Mouse (Mus musculus) heart, postnatal 36 days (tissue): ENCODE data around the gene Strada. TPM values are rescaled to one million over a fixed set of nuclear protein-coding genes. Genes with fewer than 3 reads are reported as not detected.
"Not testable (repeated sequence)": the region's sequence is repeated elsewhere in the genome, so short reads cannot be mapped to it uniquely, and the experiment has no call there.

Experiments used
- DNase-seq, 2 experiments: peaks; one replicate each; pipeline ENCODE4 v3.0.0; 2021 to 2022
- intact Hi-C: fragments of 180-260 bp; cut with DNase I; formaldehyde crosslinking; loops from one replicate; pipeline ENCODE4 v1.15.1; 2025
- total RNA-seq, 2 experiments: library from RNA; stranded (reverse); gene quantifications; 2 replicates each; pipeline ENCODE4 v1.2.3; 2021

The Strada gene
- total RNA-seq, 2 experiments from 2014 or later = 7.2 to 8.2 TPM

DNA sequence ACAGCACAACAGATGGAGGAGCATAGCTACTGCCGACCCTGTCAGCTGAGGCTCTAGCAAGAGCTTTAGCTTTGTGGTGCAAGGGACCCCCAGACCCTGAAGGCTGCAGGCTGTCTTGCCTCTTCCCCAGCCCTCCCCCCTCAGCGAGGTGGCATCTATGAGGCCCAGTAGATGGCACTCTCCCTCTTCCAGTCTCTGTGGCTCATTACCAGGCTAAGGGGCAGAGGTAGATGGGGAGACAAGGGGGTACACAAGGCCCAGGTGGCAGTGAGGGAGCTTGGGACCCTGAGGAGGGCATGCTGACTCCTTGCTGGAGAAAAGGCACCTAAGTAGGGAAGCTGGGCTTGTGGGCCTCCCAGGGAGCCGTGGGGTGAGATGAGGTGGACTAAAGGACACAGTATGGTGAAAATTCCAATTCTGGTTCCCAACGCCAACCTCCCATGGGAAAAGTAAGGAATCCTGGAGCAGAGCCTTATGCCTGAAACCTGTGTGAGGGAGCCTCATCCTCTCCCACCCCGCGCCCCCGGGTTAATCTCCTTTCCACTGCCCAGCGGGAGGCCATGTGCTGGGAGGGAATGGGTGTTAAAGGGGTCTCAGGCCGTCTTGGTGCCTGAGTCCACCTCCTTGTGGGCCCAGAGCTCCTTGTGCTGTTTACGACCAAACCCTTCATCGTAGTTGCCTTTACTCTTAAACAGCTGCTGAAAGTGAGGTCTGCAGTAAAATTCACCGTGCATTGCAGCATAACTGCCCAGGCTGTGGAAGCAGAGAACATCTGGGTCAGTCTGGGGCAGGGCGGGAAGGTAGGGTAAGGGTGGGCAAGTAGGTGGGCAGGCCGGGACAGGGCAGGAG lies 43.7 kb downstream of the Strada start:
- DNase-seq = no peak
- intact Hi-C loops = loop anchor here (2.0 kb wide), 1 partner anchor 34 kb away; no protein-coding TSS in a partner anchor

DNA sequence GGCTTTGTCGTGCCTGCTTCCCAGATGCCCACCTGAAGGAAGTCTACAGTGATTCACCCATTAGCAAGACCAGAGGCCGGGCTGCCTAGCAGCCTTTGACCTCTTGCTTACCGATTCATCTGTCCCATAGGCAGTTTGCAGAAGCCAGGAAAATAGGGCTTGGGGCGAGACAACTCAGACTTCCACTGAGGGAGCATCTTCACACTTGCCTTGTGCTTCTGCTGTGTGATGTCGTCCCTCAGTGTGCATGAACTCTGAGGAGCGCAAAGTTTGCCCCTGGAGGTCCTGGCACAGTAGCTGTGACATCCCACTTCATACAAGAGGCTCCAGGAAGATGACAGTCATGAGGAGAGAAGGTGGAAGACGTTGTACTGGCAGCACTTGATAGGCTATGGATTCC lies 44.8 kb downstream of the Strada start:
- intact Hi-C loops = no loop called here

DNA sequence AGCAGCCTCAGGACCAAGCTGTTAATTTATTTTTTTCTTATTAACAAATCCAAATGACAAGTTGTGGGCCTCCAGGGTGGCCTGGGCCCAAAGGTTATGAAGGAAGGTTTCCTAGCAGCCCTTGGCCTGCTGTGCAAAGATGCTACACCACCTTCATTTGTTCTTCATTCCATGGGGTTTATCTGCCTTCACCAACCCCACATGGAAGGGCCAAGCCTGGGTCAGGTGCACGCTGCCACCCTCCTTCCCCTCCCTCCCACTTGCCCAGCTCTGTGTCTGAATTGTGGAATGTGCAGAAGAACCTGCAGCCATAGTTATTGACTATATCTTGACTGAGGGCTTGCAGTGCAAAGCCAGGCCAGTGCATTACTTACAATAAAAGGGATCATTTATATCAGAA lies 45.7 kb downstream of the Strada start:
- intact Hi-C loops = no loop called here
- no peak for DNase-seq

More for the DNA sequence above, 44.8 kb downstream of the Strada start:
- no peak for DNase-seq

DNA sequence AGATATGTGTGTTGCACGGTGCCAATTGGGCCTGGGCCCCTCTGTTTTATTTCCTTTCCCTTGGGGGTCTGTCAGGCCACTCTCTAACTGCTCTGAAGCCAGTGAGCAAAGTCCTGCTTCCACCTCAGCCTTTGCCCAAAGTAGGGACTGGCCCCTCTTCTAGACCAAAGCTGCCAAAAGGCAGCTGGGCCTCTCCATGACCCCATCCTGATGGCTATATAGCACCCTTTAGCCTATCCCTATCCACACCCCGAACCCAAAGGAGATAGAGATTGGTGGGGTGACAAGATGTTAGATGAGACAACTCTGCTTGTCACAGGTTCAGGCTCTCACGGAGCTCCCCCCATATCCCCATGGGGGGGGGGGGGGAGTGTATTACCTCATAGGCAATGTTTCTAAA lies 46.2 kb downstream of the Strada start:
- intact Hi-C loops = no loop called here
- DNase-seq = no peak

DNA sequence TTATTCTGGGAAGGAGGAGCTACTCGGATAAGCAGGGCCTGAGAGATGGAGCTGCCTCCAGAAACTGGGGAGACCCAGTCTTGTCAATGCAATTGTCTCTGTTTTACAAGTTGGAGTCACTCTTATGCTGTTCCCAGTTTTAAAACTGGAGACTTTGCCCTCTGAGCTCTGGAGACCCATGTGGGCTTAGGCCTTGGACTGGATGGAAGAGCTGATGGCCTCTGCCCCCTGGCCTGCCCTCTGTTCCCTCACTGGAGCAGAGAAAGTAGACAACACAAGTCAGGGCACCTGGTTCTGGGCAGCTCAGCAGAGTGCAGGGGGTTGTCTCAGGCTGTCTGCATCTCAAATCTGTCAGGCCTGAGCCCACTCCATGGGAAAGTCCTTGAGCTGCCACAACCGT lies 47.2 kb downstream of the Strada start:
- intact Hi-C loops = no loop called here

DNA sequence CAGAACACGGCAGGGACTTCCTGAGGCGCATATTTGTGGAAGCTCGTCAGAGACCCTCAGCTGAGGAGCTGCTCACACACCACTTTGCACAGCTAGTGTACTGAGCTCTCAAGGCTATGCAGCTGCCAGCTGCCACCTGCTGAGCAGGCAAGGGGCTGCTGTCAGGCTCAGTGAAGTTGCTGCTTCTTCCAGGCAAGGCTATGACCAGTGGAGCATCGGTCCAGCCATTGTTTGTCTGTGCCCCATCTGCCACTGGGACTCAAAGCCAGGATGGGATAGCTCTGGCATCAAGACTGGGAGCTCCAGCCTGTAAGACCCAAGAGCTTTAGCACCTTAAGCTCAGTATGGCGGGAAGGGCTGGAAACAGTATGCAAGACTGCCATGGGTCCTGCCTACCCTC lies 47.9 kb downstream of the Strada start:
- no peak for DNase-seq
- intact Hi-C loops = no loop called here

More for the DNA sequence above, 47.2 kb downstream of the Strada start:
- DNase-seq = no peak

DNA sequence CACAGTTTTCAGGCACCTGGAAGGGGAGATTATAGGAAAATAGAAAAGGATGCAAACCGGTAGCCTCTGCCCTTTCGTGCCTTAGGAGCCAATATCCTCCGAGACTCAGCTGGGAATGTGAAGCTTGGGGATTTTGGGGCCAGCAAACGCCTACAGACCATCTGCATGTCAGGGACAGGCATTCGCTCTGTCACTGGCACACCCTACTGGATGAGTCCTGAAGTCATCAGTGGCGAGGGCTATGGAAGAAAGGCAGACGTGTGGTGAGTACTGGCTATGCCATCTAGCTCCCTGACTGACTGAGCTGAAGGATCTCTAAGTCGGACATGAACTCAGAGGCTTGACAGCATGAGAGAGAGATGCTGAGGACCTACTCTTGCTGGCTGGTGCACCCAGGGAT lies 49.8 kb downstream of the Strada start:
- DNase-seq = no peak
- intact Hi-C loops = loop anchor here (1.0 kb wide), 1 partner anchor 27 kb away; no protein-coding TSS in a partner anchor

DNA sequence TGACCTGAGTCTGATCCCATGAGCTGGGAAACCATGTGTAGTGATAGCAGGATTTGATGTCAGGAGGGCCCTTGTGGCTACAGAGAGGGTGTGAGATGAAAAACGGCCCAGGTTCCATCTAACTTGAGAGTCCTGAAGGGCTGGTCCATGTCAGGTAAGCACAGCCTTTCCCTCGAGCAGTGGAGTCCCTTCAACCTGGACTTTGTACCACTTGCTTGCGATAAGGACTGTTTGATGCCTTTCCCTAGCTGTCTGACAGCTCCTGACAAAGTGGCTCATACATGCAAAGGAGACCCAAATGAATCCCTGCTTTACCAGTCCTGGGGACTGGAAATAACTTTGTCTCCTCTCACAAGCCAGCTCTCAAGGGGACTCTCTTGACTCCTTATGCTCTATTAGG lies 50.7 kb downstream of the Strada start:
- intact Hi-C loops = no loop called here
- DNase-seq = no peak

DNA sequence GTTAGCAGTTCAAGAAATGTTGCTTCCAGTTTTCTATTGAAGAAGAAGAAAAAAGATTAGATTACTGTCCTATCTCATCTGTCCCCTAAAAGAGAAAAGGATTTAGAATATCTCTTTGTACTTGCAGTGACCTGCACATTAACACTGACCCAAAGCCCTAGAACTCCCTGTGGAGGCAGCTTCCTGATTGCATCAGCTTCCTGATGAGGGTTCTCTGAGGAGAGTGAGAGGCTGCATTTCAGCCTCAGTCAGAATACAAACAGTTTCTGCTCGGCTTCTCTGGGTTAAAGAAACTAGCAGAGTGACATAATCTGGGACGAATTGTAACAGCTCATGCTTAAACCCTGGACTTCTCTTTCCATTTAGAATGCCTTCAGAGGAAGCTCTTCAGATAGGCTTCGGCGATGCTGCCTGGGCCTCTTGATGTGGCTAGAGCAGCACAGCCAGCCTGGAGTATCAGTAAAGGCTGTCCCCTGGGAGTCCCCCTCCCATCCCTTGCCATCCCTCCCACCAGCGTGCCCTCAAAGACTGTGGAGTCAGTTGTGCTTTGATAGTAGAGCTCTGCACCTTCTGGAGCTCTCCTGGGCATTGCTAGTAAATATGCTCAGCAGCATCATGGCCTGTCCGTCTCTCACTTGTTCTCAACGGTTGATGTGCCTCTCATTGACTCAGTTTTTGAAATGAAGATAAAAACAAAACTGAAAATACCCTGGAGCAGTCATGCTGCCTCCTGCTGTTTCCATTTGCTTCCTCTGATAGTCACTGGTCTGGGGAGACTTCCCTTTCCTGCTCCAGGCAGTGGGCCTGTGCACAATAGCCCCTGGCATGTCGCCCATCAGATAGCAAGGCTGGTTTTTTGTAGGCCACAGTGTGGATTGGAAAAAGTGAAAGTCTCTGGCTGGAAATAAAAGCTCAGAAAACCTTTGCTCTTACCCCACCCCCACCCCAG lies 67.1 kb downstream of the Strada start:
- intact Hi-C loops = loop anchor here (2.0 to 5.0 kb wide), 2 partner anchors 38 to 50 kb away; partner anchors contain the start of gene Map3k3
- DNase-seq = peak; percentile 78 to 86

DNA sequence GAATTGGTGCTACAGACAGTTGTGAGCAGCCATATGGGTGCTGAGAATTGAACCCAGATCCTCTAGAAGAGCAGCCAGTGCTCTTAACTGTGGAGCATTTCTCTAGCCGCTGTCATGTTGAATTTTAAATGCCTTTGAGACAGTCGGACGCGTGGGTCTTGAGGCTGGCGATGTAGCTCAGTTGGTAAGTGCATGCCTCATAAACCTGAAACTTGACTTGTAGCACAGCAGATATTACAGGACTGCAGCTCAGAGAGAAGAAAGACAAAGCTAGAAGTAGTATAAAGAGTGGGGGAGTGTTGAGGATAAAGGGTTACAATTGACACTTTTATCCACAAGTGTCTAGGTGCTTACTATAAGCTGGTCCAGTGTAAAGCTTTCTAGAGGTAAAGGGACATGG lies 69.5 kb downstream of the Strada start:
- no peak for DNase-seq
- intact Hi-C loops = loop anchor here (5.0 kb wide), 1 partner anchor 35 kb away; no protein-coding TSS in a partner anchor

DNA sequence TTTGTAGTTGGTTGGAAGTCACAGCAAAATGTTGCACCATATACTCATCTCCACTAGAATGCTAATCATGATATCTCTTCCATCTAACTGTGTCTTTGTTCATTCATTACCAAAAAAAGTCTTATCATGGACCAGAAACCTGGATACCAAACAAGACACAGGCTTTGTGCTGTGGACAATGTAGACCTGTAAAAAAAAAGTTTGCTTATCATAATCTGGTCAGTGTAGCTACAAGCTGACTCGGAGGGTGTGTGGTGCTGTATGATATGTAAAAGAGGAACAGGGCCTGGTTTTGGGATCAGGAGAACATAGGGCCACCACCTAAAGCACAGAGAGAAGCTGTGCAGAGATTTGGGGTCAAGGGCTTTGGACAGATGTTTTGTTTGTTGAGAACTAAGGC lies 72.5 kb downstream of the Strada start:
- DNase-seq = no peak
- intact Hi-C loops = no loop called here

DNA sequence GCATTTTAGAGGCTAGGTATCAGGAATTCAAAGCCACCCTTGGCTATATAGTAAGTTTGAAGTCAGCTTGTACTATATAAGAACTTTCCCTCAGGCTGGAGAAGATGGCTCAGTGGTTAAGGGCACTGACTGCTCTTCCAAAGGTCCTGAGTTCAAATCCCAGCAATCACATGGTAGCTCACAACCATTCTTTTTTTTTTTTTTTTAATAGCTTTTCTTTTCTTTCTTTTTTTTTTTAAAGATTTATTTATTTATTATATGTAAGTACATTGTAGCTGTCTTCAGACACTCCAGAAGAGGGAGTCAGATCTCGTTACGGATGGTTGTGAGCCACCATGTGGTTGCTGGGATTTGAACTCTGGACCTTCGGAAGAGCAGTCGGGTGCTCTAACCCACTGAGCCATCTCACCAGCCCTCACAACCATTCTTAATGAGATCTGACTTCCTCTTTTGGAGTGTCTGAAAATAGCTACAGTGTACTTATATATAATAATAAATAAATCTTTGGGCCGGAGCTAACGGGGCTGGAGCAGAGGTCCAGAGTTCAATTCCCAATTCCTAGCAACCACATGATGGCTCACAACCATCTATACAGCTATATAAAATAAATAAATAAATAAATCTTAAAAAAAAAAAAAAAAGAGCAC lies 75.1 kb downstream of the Strada start:
- intact Hi-C loops, DNase-seq: not testable (repeated sequence)

DNA sequence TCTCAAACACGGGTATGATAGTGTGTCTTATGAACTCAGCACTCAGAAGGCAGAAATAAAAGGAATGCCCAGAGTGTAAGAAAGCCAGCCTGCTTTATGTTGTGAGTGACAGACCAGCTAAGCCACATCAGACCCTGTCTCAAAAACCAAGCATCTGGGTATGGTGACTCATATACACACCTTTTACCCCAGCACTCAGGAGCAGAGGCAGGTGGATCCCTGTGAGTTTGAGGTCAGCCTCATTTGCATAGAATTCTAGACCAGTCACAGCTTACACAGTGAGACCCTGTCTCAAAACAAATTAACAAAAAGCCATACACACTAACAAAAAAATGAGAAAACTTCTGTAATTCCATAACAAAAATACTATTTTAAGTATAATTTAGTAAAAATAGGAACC lies 76.1 kb downstream of the Strada start:
- no peak for DNase-seq
- intact Hi-C loops = no loop called here

DNA sequence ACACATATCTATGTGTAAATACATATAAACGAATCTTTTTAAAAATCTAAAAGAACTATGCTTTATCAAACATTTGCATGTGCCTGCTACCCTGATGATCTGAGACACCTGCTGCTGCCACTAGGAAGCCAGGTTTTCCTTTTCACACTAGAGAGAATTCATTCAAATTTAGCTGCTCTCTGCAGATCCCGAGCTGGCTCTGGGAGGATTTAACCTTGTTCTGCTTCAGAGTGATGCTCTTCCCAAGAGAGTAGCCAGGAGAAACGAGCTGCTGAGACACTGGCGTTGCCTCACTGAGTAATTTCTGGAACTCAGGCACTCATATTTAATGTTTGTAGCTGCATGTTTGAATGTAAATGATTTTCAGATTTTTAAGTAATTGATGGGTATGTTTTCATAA lies 77.2 kb downstream of the Strada start:
- DNase-seq = no peak
- intact Hi-C loops = no loop called here

DNA sequence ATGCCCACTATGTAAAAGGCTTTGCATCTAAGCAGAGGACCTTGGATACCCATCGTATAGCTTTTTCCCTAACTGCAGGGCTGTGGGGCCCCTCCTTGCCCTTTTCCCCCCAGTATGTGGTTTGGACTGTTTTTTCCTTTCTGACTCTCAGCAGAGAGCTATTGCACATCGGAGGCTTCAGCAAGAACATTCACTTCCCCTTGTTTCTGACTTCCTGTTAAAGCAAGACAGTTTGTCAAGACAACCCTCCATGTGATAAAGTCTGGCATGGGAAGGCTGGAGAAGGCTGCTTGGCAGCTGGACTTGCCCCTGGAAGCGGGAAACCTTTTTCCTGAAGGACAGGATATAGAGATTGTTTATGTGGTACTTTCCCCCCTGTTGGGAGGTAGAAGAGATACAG lies 79.2 kb downstream of the Strada start:
- peak; percentile 12 to 26 for DNase-seq
- intact Hi-C loops = no loop called here

DNA sequence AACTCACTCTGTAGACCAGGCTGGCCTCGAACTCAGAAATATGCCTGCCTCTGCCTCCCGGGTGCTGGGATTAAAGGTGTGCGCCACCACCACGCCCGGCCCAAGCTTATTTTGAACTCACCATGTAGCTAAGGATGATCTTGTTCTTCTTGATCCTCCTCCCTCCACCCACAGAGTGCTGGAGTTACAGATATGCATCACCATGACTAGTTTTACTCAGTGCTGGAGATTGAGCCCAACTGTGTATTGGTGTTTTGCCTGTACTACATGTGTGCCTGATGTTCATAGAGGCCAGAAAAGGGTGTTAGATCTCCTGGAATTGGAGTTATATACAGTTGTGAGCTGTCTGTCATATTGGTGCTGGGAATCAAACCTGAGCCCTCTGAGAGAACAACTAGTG lies 79.7 kb downstream of the Strada start:
- intact Hi-C loops = no loop called here
- no peak for DNase-seq

Other genes starting within 250 kb of the Strada start
- 10 to 100 TPM in 1 of 2 experiments, 1 to 10 TPM in 1; 9.2 to 12.1 TPM for gene Cyb561, start 248.8 kb downstream of the Strada start, total RNA-seq
- gene Ace, start 234.2 kb downstream of the Strada start, total RNA-seq = 10 to 100 TPM; 21.9 to 38.1 TPM
- not detected for gene Ace3, start 207.5 kb downstream of the Strada start, total RNA-seq
- gene Kcnh6, start 194.0 kb downstream of the Strada start, total RNA-seq = under 1 TPM in 1 of 2 experiments, not detected in 1; 0.16 TPM
- gene Dcaf7, start 165.3 kb downstream of the Strada start, total RNA-seq = 10 to 100 TPM; 40.2 to 42.5 TPM
- 10 to 100 TPM; 63.3 to 67.3 TPM for gene Taco1, start 136.1 kb downstream of the Strada start, total RNA-seq
- gene Map3k3, start 117.6 kb downstream of the Strada start, total RNA-seq = 10 to 100 TPM; 38.7 to 44.4 TPM
- gene Gm10840, start 41.3 kb downstream of the Strada start, total RNA-seq = not detected
- 1 to 10 TPM; 4.2 to 4.8 TPM for gene Limd2, start 41.3 kb downstream of the Strada start, total RNA-seq
- 10 to 100 TPM; 72.5 to 82.4 TPM for gene Ccdc47, start 14.2 kb upstream of the Strada start, total RNA-seq
- 10 to 100 TPM; 26.5 to 28.7 TPM for gene Ddx42, start 14.8 kb upstream of the Strada start, total RNA-seq
- 10 to 100 TPM; 21.1 to 23.0 TPM for gene Ftsj3, start 53.9 kb upstream of the Strada start, total RNA-seq
- 100 to 1,000 TPM; 102 to 105 TPM for gene Psmc5, start 54.0 kb upstream of the Strada start, total RNA-seq
- 10 to 100 TPM; 19.1 to 19.9 TPM for gene Smarcd2, start 70.8 kb upstream of the Strada start, total RNA-seq
- gene Tcam1, start 74.5 kb upstream of the Strada start, total RNA-seq = not detected
- not detected for gene Gh, start 99.7 kb upstream of the Strada start, total RNA-seq
- 1 to 10 TPM; 1.9 to 3.0 TPM for gene Cd79b, start 112.6 kb upstream of the Strada start, total RNA-seq
- 10 to 100 TPM; 14.7 to 19.0 TPM for gene Scn4a, start 151.1 kb upstream of the Strada start, total RNA-seq
- under 1 TPM; 0.81 to 0.92 TPM for gene Prr29, start 163.3 kb upstream of the Strada start, total RNA-seq
- gene Icam2, start 185.9 kb upstream of the Strada start, total RNA-seq = 10 to 100 TPM; 30.3 to 34.9 TPM